Mouse (Mus musculus): ENCODE measurements around the gene Grik3. TPM values are rescaled to one million over a fixed set of nuclear protein-coding genes. Genes with fewer than 3 reads are reported as not detected.

Grik3 gene
- total and polyA plus RNA-seq, 3 experiments, result under 0.01 TPM; not detected in 2

GRCm38 (mm10) chr4:125484131-125484530 is 6.4 kb upstream of the Grik3 start:
- Histone ChIP-seq H3K27me3 (ENCODE audit: control insufficient read depth in 1 of 2, insufficient read depth in 2 of 2, low read length in 2 of 2) (no peaks in the 10 kb centered on the region), H3K9me3 (replicated peaks; ENCODE audit: insufficient read depth, low read length) (no peaks in the 10 kb centered on the region)

GRCm38 (mm10) chr4:125485416-125486239 is 4.9 kb upstream of the Grik3 start:
- no peaks in the 10 kb centered on the region for H3K9me3 ChIP-seq (replicated peaks; ENCODE audit: insufficient read depth, low read length)
- H3K9ac ChIP-seq (ENCODE audit: control insufficient read depth, low read depth, low read length, poor library complexity, severe bottlenecking), result no peak overlapping the region
- no peaks in the 10 kb centered on the region for H3K4me1 ChIP-seq (ENCODE audit: control insufficient read depth in 1 of 2, insufficient read depth in 2 of 2, low read length in 2 of 2)
- no peak overlapping the region for H3K27ac ChIP-seq (ENCODE audit: control insufficient read depth, low read depth, low read length)
- no peaks in the 10 kb centered on the region for H3K79me2 ChIP-seq (ENCODE audit: control insufficient read depth, insufficient read depth, low read length, poor library complexity)
- H3K36me3 ChIP-seq (ENCODE audit: control insufficient read depth in 1 of 2, insufficient read depth in 2 of 2, low read length in 2 of 2), result no peaks in the 10 kb centered on the region
- no peak for TF ChIP-seq ELF1 (IDR thresholded peaks at IDR 0.05; ENCODE audit: low read depth, low read length)
- TF ChIP-seq JUND (IDR thresholded peaks at IDR 0.05; ENCODE audit: low read depth, low read length), result no peak
- TF ChIP-seq MYC (IDR thresholded peaks at IDR 0.05; ENCODE audit: low read depth, low read length), result no peak
- TF ChIP-seq SIN3A (IDR thresholded peaks at IDR 0.05; ENCODE audit: low read length), result no peak
- no peak for TF ChIP-seq TBP (IDR thresholded peaks at IDR 0.05; ENCODE audit: low read depth, low read length)
- no peak for TF ChIP-seq MAX (IDR thresholded peaks at IDR 0.05; ENCODE audit: low read length)
- TF ChIP-seq POLR2A (IDR thresholded peaks at IDR 0.05; ENCODE audit: control insufficient read depth in 1 of 2, insufficient read depth in 1 of 2, low read depth in 1 of 2, low read length in 2 of 2, poor library complexity in 1 of 2), result no peak
- no peak for TF ChIP-seq TAL1 (IDR thresholded peaks at IDR 0.05; ENCODE audit: low read length)
- no peak for TF ChIP-seq HCFC1 (IDR thresholded peaks at IDR 0.05; ENCODE audit: low read depth, low read length)
- no peak for TF ChIP-seq TCF12 (IDR thresholded peaks at IDR 0.05; ENCODE audit: low read depth, low read length)
- TF ChIP-seq BHLHE40 (IDR thresholded peaks at IDR 0.05; ENCODE audit: borderline replicate concordance, low read depth, low read length), result no peak
- no peak for TF ChIP-seq RAD21 (IDR thresholded peaks at IDR 0.05; ENCODE audit: low read depth, low read length)
- no peak for TF ChIP-seq ZC3H11A (IDR thresholded peaks at IDR 0.05; ENCODE audit: low read depth, low read length)
- TF ChIP-seq ZNF384 (IDR thresholded peaks at IDR 0.05; ENCODE audit: low read depth, low read length), result no peak
- no peak for TF ChIP-seq GATA1 (IDR thresholded peaks at IDR 0.05; ENCODE audit: low read depth, low read length)
- TF ChIP-seq MEF2A (IDR thresholded peaks at IDR 0.05; ENCODE audit: extremely low read depth, insufficient replicate concordance, low read depth, low read length, poor library complexity, severe bottlenecking), result no peak
- TF ChIP-seq ZKSCAN1 (IDR thresholded peaks at IDR 0.05; ENCODE audit: low read depth, low read length), result no peak
- TF ChIP-seq NRF1 (IDR thresholded peaks at IDR 0.05; ENCODE audit: insufficient read depth, low read depth, low read length, poor library complexity, severe bottlenecking), result no peak
- no peak for TF ChIP-seq MAZ (IDR thresholded peaks at IDR 0.05; ENCODE audit: low read depth, low read length)
- H3K27me3 ChIP-seq (ENCODE audit: control insufficient read depth in 1 of 2, insufficient read depth in 2 of 2, low read length in 2 of 2), result no peaks in the 10 kb centered on the region
- H3K4me3 ChIP-seq (ENCODE audit: control insufficient read depth in 1 of 2, insufficient read depth in 1 of 2, low read depth in 2 of 2, low read length in 2 of 2), result no peak overlapping the region
- DNase-seq (ENCODE audit: low read depth, low spot score), result no peak

More at GRCm38 (mm10) chr4:125484131-125484530, 6.4 kb upstream of the Grik3 start:
- no peak for DNase-seq (ENCODE audit: low read depth, low spot score)
- no peak overlapping the region for H3K9ac ChIP-seq (ENCODE audit: control insufficient read depth, low read depth, low read length, poor library complexity, severe bottlenecking)
- no peaks in the 10 kb centered on the region for H3K79me2 ChIP-seq (ENCODE audit: control insufficient read depth, insufficient read depth, low read length, poor library complexity)
- TF ChIP-seq TCF12 (IDR thresholded peaks at IDR 0.05; ENCODE audit: low read depth, low read length) (no peak), ZKSCAN1 (IDR thresholded peaks at IDR 0.05; ENCODE audit: low read depth, low read length) (no peak), USF1 (IDR thresholded peaks at IDR 0.05; ENCODE audit: low read depth, low read length) (no peak), SIN3A (IDR thresholded peaks at IDR 0.05; ENCODE audit: low read length) (no peak), KAT2A (conservative IDR thresholded peaks at IDR 0.05; ENCODE audit: low read depth, low read length) (no peak), BHLHE40 (IDR thresholded peaks at IDR 0.05; ENCODE audit: borderline replicate concordance, low read depth, low read length) (no peak), UBTF (IDR thresholded peaks at IDR 0.05; ENCODE audit: borderline replicate concordance, insufficient read depth, low read depth, low read length) (no peak), CHD2 (IDR thresholded peaks at IDR 0.05; ENCODE audit: low read length) (no peak), RAD21 (IDR thresholded peaks at IDR 0.05; ENCODE audit: low read depth, low read length) (no peak), CHD1 (IDR thresholded peaks at IDR 0.05; ENCODE audit: low read depth, low read length) (no peak)
- no peaks in the 10 kb centered on the region for H3K4me1 ChIP-seq (ENCODE audit: control insufficient read depth in 1 of 2, insufficient read depth in 2 of 2, low read length in 2 of 2)
- no peaks in the 10 kb centered on the region for H3K36me3 ChIP-seq (ENCODE audit: control insufficient read depth in 1 of 2, insufficient read depth in 2 of 2, low read length in 2 of 2)
- no peak overlapping the region for H3K27ac ChIP-seq (ENCODE audit: control insufficient read depth, low read depth, low read length)
- H3K4me3 ChIP-seq (ENCODE audit: control insufficient read depth in 1 of 2, insufficient read depth in 1 of 2, low read depth in 2 of 2, low read length in 2 of 2), result no peak overlapping the region

All from MEL (cell line).